Mouse (Mus musculus): ENCODE results near the gene Olfm2.

Olfm2 gene

DNA sequence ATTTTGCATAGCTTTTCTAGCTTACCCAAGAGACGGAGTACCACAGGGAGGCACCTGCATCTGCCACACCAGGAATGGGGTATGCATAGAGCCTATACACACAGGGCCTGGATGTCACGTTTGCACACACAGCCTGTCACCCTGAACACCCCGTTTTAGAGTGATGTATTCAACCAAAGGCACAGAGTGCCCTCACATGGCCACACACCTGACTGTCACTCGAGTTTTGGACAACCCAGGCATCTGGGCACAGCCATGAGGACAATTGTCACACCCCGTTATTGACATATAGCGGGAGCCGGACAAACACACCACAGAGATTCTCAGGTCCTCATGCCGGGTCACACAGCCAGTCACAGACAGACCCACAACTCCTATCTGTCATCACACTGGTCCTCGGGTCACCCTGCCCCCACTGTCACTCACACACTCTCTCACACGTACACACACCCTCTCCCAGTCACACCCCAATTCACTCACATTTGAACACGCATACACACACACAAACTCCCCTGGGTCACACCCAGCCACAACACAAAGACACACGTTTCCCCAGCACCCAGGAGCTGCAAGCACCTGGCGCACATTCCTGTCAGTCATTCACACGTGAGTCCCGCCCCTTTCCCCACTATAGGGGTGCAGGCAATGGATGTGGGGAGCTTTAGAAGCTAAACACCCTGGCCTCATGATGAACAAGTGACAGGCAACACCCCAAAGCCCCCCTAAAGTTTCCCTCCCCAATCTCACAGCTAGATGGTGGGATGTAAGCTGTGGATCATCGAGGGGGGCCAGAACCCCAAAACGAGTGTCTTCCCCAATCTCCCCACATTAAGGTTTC, 801 bp downstream of the Olfm2 start:
- DNase-seq: no peak

DNA sequence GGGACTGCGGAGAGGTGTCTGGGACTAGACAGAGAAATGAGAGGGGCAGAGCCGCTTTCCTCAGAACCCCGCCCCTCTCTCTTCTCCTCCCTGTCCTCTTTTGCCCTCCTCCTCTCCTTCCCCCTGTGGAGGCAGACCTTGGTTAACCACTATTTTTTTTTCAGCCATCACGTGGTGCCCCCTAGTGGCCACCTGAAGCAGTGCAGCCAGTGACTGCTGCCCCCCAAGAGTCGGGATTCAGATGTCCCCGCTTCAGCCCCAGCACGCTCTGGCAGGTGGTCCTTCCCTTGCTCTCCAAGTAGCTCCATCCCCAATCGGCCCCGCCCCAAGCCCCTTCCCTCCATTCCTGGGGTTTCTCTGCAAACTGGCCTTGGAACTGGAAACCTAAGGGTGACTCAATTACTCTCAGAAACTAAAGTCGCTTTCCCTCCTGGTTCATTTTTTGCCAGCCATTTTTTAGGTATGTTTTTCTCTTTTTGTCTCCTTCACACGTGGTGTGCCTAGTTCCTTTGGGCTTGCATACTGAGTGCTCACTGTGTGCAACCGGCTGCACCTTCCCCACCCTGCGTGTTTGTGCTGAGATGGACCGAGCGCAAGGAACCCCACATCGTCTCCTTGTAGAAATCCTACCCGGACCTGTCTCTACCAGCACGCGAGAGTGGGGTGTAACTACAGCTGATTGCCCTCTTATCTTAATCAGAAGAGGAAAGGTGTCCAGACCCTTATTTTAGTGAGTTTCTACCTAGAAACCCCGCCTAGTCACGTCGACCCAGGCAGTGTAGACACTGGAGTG, 2.0 kb downstream of the Olfm2 start:
- DNase-seq: no peak

- peak; percentile 62 for DNase-seq
These were observed 5.7 kb downstream of the Olfm2 start for GRCm38 (mm10) chr9:20740407-20740806.

- DNase-seq: no peak
These were observed 7.7 kb downstream of the Olfm2 start for GRCm38 (mm10) chr9:20738251-20738999.

- no peak for DNase-seq
These were observed 8.9 kb downstream of the Olfm2 start for GRCm38 (mm10) chr9:20737227-20737626.

DNA sequence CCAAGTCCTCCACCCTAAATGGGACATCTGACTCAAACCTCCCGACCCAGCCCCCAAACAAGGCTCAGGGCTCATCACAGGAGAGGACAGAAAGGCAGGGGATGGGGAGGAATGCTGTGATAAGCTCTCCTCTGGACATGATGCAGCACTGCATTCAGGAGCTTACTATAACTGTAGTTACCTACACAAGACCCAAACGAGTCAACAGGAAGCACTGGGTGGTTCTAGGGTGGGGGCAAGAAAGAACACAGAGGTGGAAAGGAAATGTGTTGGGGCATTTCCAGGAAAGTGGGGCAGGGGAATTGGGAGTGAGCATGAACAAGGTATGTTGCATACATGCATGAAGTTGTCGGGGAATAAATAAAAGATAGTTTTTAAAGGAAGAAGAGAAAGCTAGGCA, 11.5 kb downstream of the Olfm2 start:
- no peak for DNase-seq

DNA sequence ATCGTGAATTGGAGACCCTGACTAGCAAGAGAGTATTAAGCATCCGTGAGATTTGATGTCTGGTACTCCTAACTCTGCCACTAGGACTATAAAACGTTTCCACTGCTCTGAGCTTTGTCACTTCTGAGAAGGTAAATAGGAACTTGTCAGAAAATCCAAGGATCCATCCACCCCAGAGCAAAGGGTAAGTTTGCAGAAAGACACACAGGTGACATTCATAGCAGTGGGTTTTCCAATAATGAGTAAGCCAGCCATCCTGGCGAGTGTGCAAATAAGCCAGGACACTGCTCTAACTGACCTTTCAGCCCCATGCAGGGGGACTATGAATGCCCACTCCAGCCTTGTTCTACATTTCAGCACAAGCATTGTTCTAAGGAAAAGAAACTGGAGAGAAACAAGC, 14.4 kb downstream of the Olfm2 start:
- DNase-seq: no peak

GRCm38 (mm10) chr9:20729451-20729850, 16.7 kb downstream of the Olfm2 start:
- DNase-seq: no peak

GRCm38 (mm10) chr9:20727601-20728113, 18.5 kb downstream of the Olfm2 start:
- DNase-seq: no peak

DNA sequence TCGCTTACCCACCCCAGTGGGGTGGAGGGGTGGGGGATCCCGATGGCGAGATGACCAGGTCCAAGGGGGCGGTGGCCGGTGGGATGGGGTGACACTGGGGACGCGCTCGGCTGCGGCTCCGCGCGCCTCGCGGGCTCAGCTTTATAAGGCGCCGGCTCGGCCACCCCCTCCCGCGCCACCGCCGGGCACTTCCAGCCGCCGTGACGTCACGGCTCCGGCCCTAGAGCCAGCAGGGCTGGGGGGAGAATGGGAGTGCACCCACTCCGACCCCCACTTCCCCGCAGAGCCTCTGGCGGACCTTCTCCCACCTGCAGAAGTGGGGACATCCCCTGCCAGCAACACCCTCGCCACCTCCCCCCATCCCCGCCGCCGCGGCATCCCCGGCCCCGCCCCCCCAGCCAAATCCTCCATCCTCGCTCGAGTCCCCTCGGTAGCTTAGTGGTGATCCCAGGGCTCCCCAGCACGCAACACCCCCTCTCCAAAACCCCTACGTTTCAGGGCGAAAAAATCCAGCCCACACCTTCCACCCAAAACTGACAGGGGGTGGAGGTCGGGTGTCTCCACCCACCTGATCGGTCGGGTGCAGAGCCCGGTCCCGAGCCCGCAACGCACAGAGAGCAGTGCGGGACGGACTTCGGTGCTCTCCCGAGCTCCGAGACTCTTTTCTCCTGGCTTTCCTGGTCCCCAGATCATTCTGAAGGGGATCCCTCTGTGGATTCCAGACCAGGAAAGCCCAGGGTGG, 19.1 kb downstream of the Olfm2 start:
- DNase-seq: no peak

DNA sequence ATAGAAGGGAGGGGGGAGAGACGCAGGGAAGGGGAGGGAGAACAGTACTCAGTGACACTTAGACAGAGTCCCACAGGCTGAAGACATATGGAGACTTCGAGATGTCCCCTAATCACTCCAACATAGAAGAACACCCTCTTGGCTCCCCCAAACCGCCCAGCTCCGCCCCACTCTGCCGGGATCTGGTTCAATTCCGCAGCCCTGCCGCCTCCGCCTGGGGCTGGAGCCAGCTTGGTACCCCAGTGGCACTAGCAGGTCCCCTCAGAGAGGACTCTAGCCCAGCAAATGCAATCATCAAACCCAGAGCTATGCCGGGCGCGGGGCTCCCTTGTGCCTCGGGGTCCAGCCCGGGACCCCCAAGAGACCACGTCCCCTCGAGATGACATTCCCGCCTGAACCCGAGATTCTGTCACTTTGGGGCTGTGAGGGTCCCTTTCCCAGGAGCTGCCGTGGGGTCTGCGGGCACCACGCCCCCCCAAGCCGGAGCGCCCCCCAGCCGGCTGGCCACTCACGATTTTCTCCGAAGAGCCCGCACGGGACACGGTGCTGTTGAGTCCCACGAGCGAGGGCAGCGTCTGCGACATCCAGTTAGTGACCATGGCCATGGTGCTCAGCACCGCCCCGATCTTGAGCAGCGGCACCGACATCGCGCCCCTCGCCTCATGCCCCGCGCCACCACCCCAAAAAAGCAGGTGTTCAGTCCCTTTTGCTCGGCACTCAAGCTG, 19.9 kb downstream of the Olfm2 start:
- DNase-seq: no peak

- DNase-seq: no peak
These were observed 24.6 kb downstream of the Olfm2 start for GRCm38 (mm10) chr9:20721582-20721981.

DNA sequence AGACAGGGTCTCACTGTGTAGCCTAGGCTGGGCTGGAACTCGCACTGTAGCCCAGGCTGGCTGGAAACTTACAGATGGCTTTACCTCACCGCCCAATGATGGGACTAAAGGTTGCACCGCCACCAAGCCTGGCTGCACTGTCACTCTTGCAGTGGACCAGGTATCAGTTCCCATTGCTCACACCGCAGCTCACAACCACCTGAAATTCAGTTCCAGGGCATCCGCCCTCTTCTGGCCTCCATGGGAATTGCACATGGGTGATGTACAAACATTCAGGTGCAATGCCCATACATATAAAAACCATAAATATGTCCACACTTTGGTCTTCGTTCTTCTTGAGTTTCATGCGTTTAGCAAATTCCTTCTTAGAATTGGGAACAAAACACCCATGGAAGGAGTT, 30.8 kb downstream of the Olfm2 start:
- no peak for DNase-seq

DNA sequence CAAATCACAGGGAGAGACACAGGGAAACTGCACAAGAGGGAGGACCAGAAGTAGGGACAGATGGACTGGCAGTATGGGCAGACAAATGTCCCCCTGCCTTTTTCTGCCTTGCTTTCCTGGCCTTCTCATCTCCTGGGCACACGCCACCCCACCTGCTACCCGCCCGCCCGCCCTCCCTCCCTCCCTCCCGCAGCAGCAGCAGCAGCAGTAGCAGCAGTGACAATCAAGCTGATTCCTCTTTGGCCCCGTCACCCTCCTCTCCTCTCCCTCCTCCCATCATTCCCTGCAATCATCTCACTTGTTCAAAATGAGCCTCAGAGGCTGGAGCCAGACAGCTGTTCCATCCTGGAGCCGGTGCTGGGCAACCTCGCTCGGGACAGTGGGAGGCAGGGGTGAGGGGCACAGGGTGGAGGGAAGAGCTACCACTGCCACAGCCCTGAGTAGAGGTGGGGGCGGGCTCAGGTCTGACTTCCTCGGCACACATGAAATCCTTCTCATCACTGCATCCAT, 32.6 kb downstream of the Olfm2 start:
- peak; percentile 48 for DNase-seq

- DNase-seq: no peak
These were observed 33.1 kb downstream of the Olfm2 start for GRCm38 (mm10) chr9:20712934-20713477.

DNA sequence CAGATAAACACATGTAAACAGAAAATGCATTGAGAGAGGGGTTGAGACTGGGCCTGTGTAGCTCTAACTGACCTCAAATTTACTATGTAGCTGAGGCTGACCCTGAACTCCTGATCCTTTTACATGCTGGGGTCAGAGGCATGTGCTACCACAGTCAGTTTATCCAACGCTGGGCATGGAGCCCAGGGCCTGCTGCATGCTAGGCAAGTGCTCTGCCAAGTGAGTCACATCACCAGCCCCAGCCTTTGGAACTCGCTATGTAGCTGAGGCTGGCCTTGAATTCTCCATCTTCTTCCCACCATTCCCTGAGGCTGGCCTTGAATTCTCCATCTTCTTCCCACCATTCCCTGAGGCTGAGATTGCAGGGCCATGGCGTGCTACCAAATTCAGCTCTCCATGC, 35.7 kb downstream of the Olfm2 start:
- no peak for DNase-seq

- no peak for DNase-seq
These were observed 40.2 kb downstream of the Olfm2 start for GRCm38 (mm10) chr9:20705981-20706380.

DNA sequence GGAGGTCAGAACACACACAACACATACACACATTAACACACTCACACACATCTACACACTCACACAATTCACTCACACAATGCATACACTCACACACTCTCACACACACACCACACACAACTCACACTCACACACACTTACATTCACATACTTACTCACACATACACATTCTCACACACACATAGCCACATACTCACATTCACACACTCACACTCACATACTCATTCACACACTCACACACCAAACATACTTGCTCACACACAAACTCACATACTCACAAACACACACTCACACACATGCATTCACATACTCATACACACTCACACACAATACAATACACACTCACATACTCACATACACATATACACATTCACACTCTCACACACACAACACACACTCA, 40.7 kb downstream of the Olfm2 start:
- no peak for DNase-seq

DNA sequence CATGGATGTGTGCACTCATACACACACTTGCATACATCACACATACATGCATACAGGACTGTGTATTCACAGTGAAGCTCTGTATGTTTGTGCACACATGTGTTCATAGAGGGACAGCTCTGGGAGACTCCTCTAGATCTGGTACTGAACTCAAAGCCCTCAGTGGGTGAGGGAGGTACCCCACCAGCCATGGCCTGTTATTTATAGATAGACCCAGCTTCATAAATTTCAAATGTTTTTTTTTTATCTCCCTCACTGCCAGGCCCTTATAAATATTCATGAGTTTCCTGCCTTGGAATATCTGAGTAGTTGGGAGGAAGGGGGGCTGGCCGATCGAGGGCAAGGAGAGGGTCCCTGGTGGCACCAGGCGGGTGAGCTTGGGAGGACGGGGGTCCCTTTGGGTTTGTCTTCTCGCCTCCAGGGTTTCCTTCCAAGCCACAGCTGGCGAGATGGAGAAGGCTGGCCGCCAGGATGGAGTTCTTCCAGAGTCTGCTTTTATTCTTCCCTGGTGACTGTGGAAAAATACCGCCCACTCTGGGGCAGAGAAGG, 42.2 kb downstream of the Olfm2 start:
- no peak for DNase-seq

GRCm38 (mm10) chr9:20697466-20697865, 48.7 kb downstream of the Olfm2 start:
- DNase-seq: no peak
